Mouse (Mus musculus) T-cell, adult 2 months (primary cell): ENCODE results near the gene Gm49368.
A peak's percentile ranks its signal among the peaks of the same experiment; 100 is the strongest.
"Not testable (repeated sequence)": the region's sequence is repeated elsewhere in the genome, so short reads cannot be mapped to it uniquely, and the experiment has no call there.

Source experiments
- DNase-seq: peaks from one replicate; pipeline ENCODE4 v3.0.0; 2022; ENCODE audit warnings: low spot score

Gm49368 gene

GRCm38 (mm10) chr7:128062456-128062855 lies at the start of gene Gm49368, which contains the start of gene Itgam:
Gm49368 (plus strand) TSS chr7:128062683.
Itgam (plus strand) TSS chr7:128062640.
- DNase-seq, result peak; percentile 36

- DNase-seq, result no peak
These were observed 49.4 kb upstream of the Gm49368 start for GRCm38 (mm10) chr7:128013116-128013515.

GRCm38 (mm10) chr7:128016134-128016533 lies 46.3 kb upstream of the Gm49368 start:
- not testable (repeated sequence) for DNase-seq

- no peak for DNase-seq
These were observed 45.8 kb upstream of the Gm49368 start for GRCm38 (mm10) chr7:128016650-128017049.

- DNase-seq, result no peak
These were observed 44.2 kb upstream of the Gm49368 start for GRCm38 (mm10) chr7:128018275-128018674.

GRCm38 (mm10) chr7:128019187-128019586 lies 43.3 kb upstream of the Gm49368 start:
- DNase-seq, result no peak

GRCm38 (mm10) chr7:128022974-128023373 lies 39.5 kb upstream of the Gm49368 start:
- DNase-seq, result peak; percentile 35

- DNase-seq, result no peak
These were observed 38.9 kb upstream of the Gm49368 start for GRCm38 (mm10) chr7:128023565-128023964.

- no peak for DNase-seq
These were observed 38.1 kb upstream of the Gm49368 start for GRCm38 (mm10) chr7:128024364-128024763.

GRCm38 (mm10) chr7:128024932-128025331 lies 37.6 kb upstream of the Gm49368 start:
- no peak for DNase-seq

GRCm38 (mm10) chr7:128025381-128025780 lies 37.1 kb upstream of the Gm49368 start:
- no peak for DNase-seq

GRCm38 (mm10) chr7:128031403-128031976 lies 31.0 kb upstream of the Gm49368 start:
- DNase-seq, result no peak

GRCm38 (mm10) chr7:128032290-128032988 lies 30.0 kb upstream of the Gm49368 start:
- no peak for DNase-seq

GRCm38 (mm10) chr7:128032989-128033293 lies 29.5 kb upstream of the Gm49368 start:
- DNase-seq, result no peak

GRCm38 (mm10) chr7:128033616-128034015 lies 28.9 kb upstream of the Gm49368 start:
- DNase-seq, result no peak

- not testable (repeated sequence) for DNase-seq
These were observed 20.2 kb upstream of the Gm49368 start for GRCm38 (mm10) chr7:128042161-128042820.

- DNase-seq, result no peak
These were observed 18.2 kb upstream of the Gm49368 start for GRCm38 (mm10) chr7:128044142-128044785.

- DNase-seq, result no peak
These were observed 16.8 kb upstream of the Gm49368 start for GRCm38 (mm10) chr7:128045640-128046039.

GRCm38 (mm10) chr7:128048819-128049218 lies 13.7 kb upstream of the Gm49368 start:
- DNase-seq, result no peak

- no peak for DNase-seq
These were observed 13.2 kb upstream of the Gm49368 start for GRCm38 (mm10) chr7:128049254-128049653.

GRCm38 (mm10) chr7:128050739-128051138 lies 11.7 kb upstream of the Gm49368 start:
- DNase-seq, result peak; percentile 27

GRCm38 (mm10) chr7:128053061-128053460 lies 9.4 kb upstream of the Gm49368 start:
- no peak for DNase-seq

GRCm38 (mm10) chr7:128056917-128057444 lies 5.5 kb upstream of the Gm49368 start:
- DNase-seq, result no peak
